Mouse (Mus musculus): ENCODE results near the gene Clcn2.

Clcn2 gene

DNA sequence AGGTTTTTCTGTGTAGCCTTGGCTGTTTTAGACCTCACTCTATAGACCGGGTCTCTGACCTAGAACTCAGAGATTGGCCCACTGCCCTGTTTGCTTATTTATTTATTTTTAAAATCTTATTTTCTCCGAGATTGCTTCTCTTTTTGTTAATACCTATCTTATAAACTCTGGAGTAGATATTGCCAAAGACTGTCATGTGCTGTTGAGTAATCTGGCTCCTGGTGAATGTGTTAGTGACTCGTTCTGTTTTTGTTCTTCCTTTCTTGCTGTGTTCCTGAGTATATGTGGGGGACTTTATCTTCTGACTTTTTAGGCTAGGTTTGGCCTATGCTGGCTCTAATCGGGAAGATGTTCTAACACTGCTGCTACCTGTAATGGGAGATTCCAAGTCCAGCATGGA, 59.9 kb downstream of the Clcn2 start:
- no peak for DNase-seq (ENCODE audit: low read depth, low spot score)

DNA sequence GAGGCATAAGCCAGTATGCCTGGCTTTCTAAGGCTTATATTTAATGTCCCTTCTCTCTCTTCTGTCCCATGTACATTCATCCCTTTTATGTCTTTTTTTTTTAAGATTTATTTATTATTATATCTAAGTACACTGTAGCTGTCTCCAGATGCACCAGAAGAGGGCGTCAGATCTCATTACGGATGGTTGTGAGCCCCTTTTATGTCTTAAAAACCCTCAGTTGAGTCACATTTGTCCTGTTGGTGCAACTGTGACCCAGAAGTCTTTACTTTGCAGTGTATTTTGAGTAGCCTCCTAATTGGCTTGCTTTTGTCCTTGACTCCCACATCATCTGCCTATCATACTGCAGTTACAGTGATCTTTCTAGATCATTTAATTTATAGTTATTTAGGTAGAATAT, 64.2 kb downstream of the Clcn2 start:
- no peak for DNase-seq (ENCODE audit: low read depth, low spot score)
